Comparison of ENCODE assay signal across 9 mouse cellular contexts in the genomic region with DNA sequence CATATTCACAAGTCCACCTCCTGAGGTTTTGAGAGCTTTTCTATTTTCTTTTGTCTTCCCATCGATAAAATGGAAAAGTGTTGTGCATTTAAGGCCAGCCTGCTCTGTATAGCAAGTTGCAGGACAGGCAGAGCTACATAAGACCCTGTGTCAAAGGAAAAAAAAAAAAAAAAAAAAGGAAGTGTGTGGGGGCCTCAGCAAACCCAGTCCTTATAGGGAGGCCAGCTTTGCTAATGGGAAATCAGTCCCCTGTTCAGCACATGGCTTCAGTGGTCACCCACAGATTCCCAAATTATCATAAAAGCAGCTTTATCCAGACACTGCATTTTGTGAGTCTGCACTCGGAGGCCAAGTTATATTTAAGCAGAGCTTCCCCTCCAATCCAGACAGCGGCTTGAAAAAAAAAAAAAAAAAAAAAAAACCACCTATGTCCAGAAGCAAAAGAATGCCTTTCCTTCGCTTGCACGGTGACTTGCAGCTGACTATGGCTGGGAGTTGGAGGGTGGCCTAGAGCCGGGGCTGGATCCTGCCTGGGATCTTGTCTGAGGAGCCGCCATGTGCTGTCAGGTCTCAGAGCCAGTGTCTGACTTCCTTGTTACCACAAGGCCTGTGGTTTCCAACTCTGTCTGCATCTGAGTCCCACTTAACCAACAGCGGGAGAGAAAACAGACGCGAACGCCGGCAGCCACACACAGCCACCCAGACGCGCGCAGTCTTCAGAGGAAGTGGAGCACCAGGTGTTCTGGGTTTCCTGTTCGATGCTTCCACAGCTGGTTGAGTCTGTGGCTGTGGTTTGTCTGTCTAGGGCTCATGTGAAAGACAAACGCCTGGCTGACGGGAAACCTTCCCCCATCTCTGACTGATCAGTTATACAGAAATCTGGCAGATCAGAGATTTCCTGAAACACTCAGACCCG.
A peak's percentile ranks its signal among the peaks of the same experiment; 100 is the strongest.
DNase-seq lines count a peak whose midpoint lies in the region; ATAC-seq lines count a peak whose summit lies in the region.
"Had no signal": no experiment of that assay in that cellular context is flagged by ENCODE, and none has a peak within 500 bp of the region (broad histone marks: within the 10 kb centered on the region; RNA-seq: fewer than 3 reads in every experiment).

No protein-coding gene starts in this region.

- no peak for ATAC-seq in midbrain, embryonic 11.5 days (ENCODE audit: low FRiP score)
- ATAC-seq in midbrain, embryonic 14.5 days (ENCODE audit: low FRiP score, low TSS enrichment): no peak
- ATAC-seq in intestine, embryonic 16.5 days: peak; percentile 36
- ATAC-seq in forebrain, embryonic 16.5 days: no peak

- no peak overlapping the region for H3K4me3 ChIP-seq in midbrain, embryonic 11.5 days (ENCODE audit: low read depth, low read length)
- no peak overlapping the region for H3K4me3 ChIP-seq in midbrain, embryonic 14.5 days (replicated peaks; ENCODE audit: low read depth, low read length)
- H3K4me3 ChIP-seq in intestine, embryonic 16.5 days (ENCODE audit: low read length): no peak overlapping the region
- H3K4me3 ChIP-seq in forebrain, embryonic 16.5 days (replicated peaks; ENCODE audit: low read length): no peak overlapping the region

- WGBS in midbrain, embryonic 11.5 days: 78% methylated on average over 19 of the region's 19 CpGs
- WGBS in midbrain, embryonic 14.5 days: 79% methylated on average over 19 of the region's 19 CpGs
- WGBS in intestine, embryonic 16.5 days: 37% methylated on average over 19 of the region's 19 CpGs
- 79% methylated on average over 19 of the region's 19 CpGs for WGBS in forebrain, embryonic 16.5 days

- H3K27ac ChIP-seq in midbrain, embryonic 11.5 days (ENCODE audit: low read depth, low read length): no peak overlapping the region
- no peak overlapping the region for H3K27ac ChIP-seq in midbrain, embryonic 14.5 days (replicated peaks; ENCODE audit: low read depth, low read length)
- H3K27ac ChIP-seq in intestine, embryonic 16.5 days (ENCODE audit: low read length): peak overlapping the region; percentile 66
- no peak overlapping the region for H3K27ac ChIP-seq in forebrain, embryonic 16.5 days (ENCODE audit: low read length)
- H3K27ac ChIP-seq: kidney, postnatal 0 days had no signal

- H3K9me3 ChIP-seq in midbrain, embryonic 11.5 days (ENCODE audit: control insufficient read depth, low read length): no peaks in the 10 kb centered on the region
- H3K9me3 ChIP-seq in midbrain, embryonic 14.5 days (ENCODE audit: control insufficient read depth, low read length): no peaks in the 10 kb centered on the region
- no peaks in the 10 kb centered on the region for H3K9me3 ChIP-seq in intestine, embryonic 16.5 days (ENCODE audit: control insufficient read depth, low read length)
- H3K9me3 ChIP-seq in forebrain, embryonic 16.5 days (ENCODE audit: control insufficient read depth, low read length): no peaks in the 10 kb centered on the region

- H3K4me2 ChIP-seq in midbrain, embryonic 11.5 days: no peak overlapping the region
- H3K4me2 ChIP-seq in midbrain, embryonic 14.5 days (ENCODE audit: low read length): no peak overlapping the region
- H3K4me2 ChIP-seq in intestine, embryonic 16.5 days (ENCODE audit: low read depth, low read length): no peak overlapping the region
- no peak overlapping the region for H3K4me2 ChIP-seq in forebrain, embryonic 16.5 days (ENCODE audit: low read length)

- no peaks in the 10 kb centered on the region for H3K36me3 ChIP-seq in midbrain, embryonic 11.5 days (ENCODE audit: control insufficient read depth, insufficient read depth, low read length)
- no peaks in the 10 kb centered on the region for H3K36me3 ChIP-seq in midbrain, embryonic 14.5 days (ENCODE audit: control insufficient read depth, insufficient read depth, low read length)
- no peaks in the 10 kb centered on the region for H3K36me3 ChIP-seq in intestine, embryonic 16.5 days (ENCODE audit: control insufficient read depth, insufficient read depth, low read length)
- no peaks in the 10 kb centered on the region for H3K36me3 ChIP-seq in forebrain, embryonic 16.5 days (ENCODE audit: control insufficient read depth, insufficient read depth)

- H3K27me3 ChIP-seq in midbrain, embryonic 11.5 days (ENCODE audit: control insufficient read depth, insufficient read depth, low read length): no peaks in the 10 kb centered on the region
- H3K27me3 ChIP-seq in midbrain, embryonic 14.5 days (ENCODE audit: control insufficient read depth, insufficient read depth, low read length): no peaks in the 10 kb centered on the region
- no peaks in the 10 kb centered on the region for H3K27me3 ChIP-seq in intestine, embryonic 16.5 days (replicated peaks; ENCODE audit: control insufficient read depth, insufficient read depth, low read length)
- no peaks in the 10 kb centered on the region for H3K27me3 ChIP-seq in forebrain, embryonic 16.5 days (replicated peaks; ENCODE audit: control insufficient read depth, insufficient read depth, low read length)

- peak; percentile 58 for DNase-seq in embryo, embryonic 11 days
- no peak for DNase-seq in embryo, embryonic 10 days (ENCODE audit: low spot score)
- DNase-seq in midbrain, embryonic 11.5 days (ENCODE audit: low spot score, missing footprints): peak; percentile 70
- DNase-seq in midbrain, embryonic 14.5 days: no peak
- DNase-seq in spleen, adult 18-20 months: peak; percentile 67 to 71
- DNase-seq in gastrocnemius, postnatal 4 days (ENCODE audit: low spot score in 2 of 2): no peak

- no peak overlapping the region for H3K9ac ChIP-seq in midbrain, embryonic 11.5 days (ENCODE audit: low read length)
- no peak overlapping the region for H3K9ac ChIP-seq in midbrain, embryonic 14.5 days (replicated peaks; ENCODE audit: low read length)
- peak overlapping the region; percentile 17; the same call in 1 of the 2 replicates for H3K9ac ChIP-seq in intestine, embryonic 16.5 days (ENCODE audit: low read depth, low read length)
- H3K9ac ChIP-seq in forebrain, embryonic 16.5 days (replicated peaks; ENCODE audit: low read depth, low read length): no peak overlapping the region

- peaks cover 7% of the 10 kb centered on the region for H3K4me1 ChIP-seq in midbrain, embryonic 11.5 days (ENCODE audit: control insufficient read depth, insufficient read depth, low read length)
- H3K4me1 ChIP-seq in midbrain, embryonic 14.5 days (ENCODE audit: control insufficient read depth, insufficient read depth, low read length): peaks cover 18% of the 10 kb centered on the region
- peaks cover 8% of the 10 kb centered on the region for H3K4me1 ChIP-seq in intestine, embryonic 16.5 days (ENCODE audit: control insufficient read depth, insufficient read depth, low read length)
- peaks cover 5% of the 10 kb centered on the region for H3K4me1 ChIP-seq in forebrain, embryonic 16.5 days (replicated peaks; ENCODE audit: control insufficient read depth, insufficient read depth, low read length)

Comparison
In these comparisons a context has a peak if more than half of its experiments do, and no peak if none do; other contexts are left out.
1. DNase-seq: peak in embryo, embryonic 11 days (single experiment), midbrain, embryonic 11.5 days (single experiment) and spleen, adult 18-20 months (2 of 2); none in embryo, embryonic 10 days (single experiment), midbrain, embryonic 14.5 days (single experiment) and gastrocnemius, postnatal 4 days (0 of 2).